Mouse (Mus musculus): ENCODE measurements around the gene Lsamp.

Lsamp gene

DNA sequence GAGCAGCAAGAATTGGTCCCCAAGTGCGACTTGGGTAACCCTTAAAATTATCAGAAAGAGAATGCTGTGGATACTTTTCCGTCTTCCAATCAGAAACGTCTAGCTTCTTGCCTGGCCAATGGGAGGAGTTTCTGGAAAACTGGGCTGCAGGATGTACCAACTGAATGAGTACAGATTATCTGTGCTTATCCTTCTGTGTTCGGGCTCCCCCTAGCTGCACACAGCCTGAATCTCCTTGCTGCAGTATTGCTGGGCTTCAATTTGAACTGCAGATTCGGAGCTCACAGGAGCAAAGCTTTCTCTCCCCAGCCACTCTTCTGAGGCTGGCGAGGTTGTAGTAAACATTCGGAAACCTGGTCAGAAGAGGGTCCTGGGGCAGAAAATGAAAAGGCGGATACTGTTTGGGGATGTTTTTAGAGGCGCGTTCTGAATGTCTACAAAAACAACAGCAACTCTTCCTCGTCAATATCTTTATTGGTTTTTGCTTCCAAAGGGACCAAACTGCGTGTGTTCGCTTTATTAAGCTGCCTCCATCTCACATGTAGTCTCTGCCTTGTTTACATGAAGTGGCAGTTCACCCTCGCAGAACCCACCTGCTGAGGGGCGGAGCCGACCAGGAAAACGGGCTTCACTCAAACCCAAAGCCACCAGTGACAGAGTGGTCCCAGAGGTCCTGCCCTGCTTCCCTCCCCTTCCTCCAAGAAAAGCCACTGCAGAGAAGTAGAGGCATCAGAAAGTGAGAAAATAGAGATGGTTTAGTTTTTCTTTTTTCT lies 984.1 kb downstream of the Lsamp start:
- peak; percentile 86 for DNase-seq

DNA sequence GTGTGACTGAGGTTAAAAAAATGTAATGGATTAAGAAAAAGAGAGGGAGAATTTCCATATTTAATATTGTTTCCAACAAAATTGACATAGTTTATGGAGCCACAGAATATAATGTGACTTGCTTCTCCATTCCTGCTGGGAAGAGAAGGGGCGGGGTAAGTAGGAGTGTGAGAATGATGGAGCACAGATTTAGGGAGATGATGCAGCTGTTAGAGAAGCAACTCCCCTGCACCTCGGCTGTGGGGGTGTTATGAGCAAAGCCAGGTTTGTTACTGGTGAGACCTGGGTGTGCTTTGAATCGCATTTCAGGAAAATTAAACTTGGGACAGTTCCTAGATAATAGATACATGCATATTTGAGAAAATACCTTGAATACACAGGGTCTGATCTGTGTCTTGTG lies 987.2 kb downstream of the Lsamp start:
- no peak for DNase-seq

DNA sequence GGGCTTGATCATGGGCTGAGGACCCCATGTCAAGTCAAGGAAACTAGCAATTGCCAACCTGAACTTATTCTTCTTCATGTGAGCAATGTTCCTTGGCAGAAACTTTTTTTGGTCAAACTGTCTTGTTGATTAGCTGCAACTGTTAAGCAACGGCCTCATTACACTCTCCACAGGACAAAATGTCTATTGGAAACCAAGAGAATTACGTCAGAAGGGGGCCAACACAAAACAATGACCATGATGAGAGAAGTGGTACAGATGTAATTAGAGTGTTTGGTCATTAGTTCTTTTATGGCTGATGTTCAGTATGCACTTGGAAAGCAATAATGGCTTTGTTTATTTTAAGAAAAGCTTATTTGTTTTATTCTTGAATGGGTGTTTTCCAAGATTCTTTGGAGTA lies 989.9 kb downstream of the Lsamp start:
- DNase-seq: no peak

DNA sequence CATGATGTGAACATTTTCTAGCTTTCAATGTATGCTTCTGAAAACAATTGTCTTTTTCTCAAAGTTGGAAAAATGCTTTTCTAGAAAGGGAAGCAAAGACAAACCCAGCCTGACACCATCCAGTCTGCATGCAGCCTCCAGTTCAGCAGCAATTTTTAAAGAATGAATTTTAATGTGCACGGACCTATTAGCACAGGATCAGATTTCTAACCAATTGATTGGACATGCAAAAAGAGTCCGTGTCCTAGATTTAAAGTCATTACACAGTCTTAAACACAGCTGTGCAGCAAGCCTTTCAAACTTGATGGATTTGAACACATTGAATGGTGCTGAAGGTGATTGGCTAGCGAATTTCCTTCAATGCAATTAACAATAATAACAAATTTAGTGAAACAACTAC lies 998.9 kb downstream of the Lsamp start:
- DNase-seq: no peak

DNA sequence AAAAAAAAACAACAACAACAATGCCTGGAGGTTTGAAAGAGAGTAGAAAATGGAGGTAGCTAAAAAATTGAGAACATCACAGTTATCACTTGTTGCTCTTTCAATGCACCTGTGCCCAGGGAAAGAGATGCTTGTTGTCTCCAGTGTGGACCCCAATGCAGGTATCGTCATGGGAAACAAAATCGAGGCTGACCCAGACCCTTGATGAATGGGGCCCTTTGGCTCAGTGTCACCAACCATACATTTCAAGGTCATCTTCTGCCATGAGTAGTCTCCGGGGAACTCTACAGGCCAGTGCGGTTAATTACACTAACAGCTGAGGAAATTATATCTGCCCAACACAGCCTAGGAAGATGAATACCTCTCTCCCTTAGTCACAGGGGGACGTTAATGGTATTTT lies 1023.4 kb downstream of the Lsamp start:
- DNase-seq: no peak

DNA sequence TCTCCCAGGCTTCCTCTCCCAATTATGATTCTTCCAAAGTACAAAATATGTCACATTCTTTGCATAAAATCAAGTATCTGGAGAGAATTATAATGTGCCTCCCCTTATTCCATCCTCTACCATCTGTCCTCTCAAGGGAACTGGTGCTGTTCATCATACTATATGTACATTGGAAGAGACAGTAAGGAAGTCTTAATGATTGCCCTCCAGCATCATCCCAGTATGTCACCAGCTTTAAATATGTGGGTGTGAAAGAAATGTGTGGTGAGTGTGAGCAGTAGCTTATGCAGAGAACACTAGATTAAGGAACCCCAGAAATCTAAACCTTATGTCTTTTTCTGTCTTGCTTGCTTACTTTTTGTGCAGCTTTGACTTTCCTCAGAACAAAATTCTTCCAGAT lies 1050.6 kb downstream of the Lsamp start:
- DNase-seq: no peak

DNA sequence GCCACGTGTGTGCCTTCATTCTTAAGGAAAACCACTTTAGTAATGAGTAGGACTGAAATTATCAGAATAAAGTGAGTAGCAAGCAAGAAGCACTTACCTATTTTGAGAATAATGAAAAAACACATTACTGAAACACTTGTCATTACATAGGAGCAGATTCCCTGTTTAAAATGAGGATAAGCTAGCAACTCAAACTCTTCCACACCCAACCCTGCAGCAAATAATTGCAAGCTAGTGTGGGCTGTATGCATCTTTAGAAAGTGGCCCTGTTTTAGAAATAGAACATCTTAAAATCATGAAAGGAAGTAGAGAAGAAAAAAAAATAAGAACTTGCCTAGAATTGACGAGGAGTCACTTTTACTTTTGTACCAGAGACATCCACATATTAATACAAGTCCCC lies 1057.5 kb downstream of the Lsamp start:
- no peak for DNase-seq

DNA sequence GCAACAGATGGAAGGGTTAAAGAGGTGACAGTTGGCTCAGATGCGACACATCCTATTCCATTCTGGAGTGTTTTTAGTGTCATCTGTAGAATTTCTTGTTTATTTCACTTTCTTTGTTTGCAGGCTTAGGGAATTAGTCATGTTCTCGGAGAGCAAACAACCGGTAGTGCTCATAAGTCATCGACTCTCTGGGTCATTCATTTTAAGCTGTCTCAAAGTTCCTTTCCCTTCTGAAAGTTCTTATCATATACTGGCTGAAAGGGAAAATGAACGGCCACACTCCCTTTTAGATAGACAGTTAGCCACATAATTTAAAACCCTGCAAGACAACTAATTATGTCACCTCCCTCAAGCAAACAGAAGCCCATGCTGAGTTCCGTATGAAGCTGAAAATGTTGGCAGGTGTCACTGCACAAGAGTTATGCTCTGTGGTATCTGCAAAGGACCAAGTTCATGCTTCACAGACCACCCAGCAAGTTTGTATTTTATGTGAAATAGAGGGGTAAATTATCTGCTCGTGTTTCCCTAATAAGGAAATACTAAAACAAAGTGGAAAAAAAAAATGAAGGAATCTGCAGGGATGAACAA lies 1079.2 kb downstream of the Lsamp start:
- DNase-seq: no peak

DNA sequence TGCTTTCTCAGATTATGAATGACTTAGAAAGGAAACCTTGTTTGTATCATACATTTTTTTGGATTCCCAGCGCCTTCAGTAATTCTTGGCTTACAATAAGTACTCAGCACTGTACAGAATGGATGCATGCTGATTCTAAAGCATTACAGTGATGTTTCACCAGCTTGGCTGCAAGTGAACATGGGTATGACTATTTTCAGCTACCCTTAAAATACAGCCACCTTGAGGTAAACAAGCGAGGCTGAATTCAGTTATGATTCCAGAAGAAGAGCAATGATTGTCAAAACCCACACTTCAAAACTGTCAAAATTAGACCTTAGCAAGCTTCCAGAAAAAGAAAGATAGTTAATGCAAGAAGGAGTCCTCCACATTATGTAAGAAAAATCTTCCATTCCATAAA lies 1089.3 kb downstream of the Lsamp start:
- no peak for DNase-seq

DNA sequence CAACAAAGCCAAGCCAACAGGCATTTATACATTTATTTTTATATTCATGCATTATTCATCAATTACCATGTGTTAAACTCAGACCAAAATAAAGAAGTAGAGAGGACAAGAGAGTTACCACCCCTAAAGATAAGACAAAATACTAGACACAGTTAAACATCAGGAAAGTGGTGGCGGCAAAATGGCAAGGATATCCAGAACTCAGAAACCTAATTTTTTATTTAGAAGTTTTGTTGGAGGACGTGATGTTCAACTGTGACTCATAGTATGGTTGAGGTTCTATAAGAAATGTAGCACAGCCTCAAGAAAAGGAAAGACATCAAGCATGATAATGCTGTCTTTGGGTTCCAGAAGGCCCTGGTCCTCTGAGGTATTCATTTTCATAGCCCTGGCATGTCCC lies 1104.5 kb downstream of the Lsamp start:
- DNase-seq: no peak

DNA sequence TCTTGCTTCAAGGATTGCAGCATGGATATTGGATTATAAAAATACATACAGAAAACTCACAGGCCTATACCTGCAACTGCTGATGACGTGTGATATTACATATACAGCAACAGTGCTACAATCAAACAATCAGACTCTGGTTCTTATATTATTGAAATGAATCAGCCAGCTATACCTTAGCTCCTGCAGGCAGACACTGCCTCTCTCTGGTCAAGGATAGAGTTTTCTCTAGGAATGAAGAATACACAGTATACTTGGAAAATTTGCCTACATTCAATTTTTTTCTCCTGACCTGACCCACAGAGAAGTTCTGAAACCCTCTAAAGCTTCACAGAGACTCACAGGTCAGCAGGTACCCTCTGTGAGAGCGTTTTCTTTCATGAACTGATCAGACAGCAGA lies 1105.9 kb downstream of the Lsamp start:
- no peak for DNase-seq

DNA sequence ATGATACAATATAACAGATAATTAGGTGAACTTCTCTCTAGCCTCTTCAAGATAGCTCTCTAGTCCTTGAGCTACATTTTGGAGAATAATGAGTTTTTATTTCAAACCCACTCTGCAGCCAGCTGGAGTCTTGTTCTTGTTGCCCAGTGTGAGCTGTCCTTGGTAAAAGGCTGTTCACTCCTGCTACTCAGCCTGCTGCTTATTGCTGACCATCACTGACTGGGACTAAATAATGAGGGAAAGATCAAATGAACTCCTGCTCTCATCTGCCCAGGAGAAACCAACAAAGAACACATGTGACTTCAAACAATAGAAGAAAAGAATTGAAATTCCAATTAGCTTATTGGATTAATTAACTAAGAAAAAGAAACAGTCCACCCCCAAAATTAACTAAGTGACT lies 1107.1 kb downstream of the Lsamp start:
- no peak for DNase-seq

DNA sequence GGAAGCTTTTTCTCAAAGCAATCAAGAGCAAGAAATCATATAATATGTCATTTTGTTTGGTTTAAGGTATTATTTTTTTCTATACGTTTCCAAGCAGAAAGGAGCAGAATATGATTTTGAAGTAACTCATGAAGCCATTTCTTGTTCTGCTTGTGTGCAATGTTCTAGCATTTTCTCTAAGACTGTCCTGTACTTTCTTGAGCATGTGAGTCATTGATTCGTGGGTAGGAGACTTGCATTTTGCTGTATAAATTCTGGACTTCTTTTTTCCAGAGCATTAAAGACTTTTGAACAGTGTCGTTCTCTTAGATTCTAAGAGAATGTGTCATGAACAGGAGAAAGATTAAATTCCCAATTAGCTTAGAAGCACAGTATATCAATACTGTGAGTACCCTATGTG lies 1118.6 kb downstream of the Lsamp start:
- no peak for DNase-seq

DNA sequence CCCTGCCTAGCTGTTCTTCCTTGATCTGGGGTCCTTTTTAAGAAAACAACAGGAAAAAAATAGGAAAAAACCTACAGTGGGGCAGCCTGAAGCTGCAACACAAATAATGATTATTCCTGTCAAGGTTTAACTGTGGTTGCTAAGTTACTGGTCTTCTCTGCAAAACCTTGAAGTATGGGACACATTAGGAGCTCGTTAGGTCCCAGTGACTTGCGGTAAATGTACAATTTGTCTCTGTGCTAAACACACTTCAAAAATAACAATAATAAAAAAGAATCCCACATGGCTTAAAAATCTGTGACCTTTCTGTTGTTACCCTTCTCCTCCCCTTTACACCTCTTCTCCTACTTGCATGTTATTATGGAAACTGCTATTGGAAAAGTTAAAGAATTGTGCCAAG lies 1140.2 kb downstream of the Lsamp start:
- DNase-seq: no peak

DNA sequence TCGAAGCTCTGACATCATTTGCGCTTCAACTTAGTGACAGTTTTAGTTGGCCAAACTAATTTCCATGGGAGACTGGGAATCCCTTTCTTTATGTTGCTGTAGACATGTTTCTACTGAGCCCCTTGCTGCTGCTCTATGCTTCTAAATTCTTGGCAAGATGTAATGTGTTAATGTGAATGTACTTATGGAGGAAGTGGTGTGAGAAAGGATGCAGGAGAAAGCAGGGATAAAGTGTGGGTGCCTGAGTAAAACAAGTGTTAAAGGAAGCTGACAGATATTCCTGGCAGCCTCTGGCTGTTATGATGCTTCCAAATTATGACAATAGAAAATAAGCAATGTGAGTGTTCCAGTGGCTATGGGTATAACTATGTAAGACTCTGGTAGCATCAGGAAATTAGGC lies 1140.9 kb downstream of the Lsamp start:
- DNase-seq: no peak

DNA sequence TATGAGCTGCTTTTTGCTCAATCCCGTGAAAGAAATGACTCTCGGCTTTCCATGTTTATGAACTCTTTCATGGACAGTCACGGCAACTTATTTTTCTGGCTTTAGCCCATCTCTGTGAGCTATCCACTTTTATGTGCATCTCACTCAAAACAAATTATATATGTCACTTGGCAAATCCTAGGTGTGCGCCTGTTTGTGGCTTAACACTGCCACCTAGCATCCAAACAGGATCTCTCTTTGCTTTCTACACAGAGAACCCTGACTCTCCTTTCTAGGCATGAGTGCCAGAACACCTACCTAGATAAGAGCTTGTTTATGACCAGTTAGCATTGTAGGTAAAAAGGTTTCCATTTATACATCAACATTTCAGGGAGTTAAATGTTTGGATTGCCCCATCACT lies 1146.9 kb downstream of the Lsamp start:
- peak; percentile 6 for DNase-seq

DNA sequence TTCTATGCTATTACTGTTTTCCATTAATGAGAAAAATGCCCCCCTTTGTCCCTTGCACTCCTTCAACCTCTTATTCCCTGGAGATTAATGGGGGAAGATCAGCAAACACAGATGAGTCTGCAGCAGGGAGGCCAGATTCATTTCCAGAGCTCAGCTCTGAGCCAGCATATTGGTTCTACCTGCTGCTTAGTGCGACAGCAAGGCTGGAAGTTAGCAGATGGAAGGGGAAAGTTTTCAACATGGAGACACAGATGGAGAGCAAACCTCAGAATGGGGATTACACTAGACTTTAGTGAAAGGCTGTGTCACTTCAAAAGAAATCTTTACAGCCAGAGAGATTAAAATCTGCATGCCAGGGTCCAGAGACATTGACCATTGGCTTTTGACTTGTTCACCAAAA lies 1188.7 kb downstream of the Lsamp start:
- DNase-seq: no peak

DNA sequence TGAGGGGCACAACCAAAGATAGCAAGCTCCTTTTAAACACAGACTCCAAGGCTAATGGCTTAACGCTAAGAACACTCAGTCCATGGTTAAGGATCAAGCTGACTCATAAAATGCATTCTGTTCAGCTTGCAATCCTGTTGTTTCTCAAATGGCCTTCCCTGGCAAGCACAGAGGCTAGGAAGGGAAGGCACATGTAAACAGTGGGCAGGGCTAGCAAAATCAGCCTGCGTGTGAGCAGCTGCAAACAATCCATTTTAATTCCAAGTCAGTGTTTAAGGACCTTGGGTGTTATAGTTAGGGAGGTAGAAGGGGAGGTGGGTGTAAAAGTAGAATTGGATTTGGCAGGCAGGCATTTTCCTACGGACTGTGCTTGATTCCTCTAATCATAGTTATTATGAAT lies 1195.4 kb downstream of the Lsamp start:
- DNase-seq: no peak

DNA sequence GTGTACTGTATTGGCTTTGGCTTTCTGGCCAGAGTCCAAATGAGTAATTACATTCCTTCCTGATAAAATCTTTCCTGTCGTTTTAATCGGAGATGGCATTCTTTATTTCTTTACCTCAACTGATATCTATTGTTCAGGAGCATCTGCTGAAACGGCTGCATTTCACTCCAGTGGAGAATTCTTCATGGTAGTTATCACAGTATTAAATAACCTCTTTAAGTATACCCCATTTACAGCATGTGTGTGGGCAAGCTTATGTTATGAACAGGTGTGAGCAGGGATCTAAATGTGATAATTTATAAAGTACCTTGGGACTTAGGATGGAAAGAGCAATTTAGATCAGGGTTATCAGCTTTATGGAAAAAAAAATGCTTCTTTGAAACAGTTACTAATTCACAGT lies 1196.7 kb downstream of the Lsamp start:
- DNase-seq: no peak

DNA sequence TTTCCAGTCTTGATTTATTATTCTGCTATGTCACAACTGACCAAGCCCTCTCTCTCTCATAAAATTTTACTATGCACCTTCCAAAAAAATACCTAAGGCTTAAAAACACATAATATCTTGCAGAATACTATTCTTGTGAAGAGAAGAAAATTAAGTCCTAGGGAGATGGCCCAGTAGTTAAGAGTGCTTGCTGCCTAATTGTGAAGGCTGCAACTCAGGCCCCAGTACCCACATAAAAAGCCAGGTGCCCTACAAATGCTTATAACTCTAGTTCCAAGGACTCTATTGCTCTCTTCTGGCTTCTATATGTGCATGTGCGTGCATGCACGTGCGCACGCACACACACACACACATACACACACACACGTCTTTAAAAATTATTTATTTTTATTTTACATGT lies 1225.9 kb downstream of the Lsamp start:
- no peak for DNase-seq

DNA sequence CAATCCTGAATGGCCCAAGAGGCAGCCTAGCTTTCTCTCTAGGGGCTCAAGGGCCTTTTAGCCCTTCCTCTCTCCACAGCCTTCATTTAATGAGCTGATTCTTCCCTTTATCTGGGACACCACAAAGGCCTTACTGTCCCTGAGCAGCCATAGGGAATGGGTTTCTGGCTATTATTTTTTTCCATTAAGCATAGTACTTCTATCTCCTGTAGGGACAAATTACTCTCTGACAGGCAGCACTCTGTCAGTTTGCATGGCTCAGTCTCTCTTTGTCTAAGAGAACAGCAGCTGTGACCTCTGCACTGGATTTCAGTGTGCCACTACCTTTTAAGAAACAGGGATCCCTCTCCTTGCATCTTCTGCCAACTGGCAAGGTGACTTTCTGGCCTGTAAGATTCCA lies 1251.7 kb downstream of the Lsamp start:
- no peak for DNase-seq

DNA sequence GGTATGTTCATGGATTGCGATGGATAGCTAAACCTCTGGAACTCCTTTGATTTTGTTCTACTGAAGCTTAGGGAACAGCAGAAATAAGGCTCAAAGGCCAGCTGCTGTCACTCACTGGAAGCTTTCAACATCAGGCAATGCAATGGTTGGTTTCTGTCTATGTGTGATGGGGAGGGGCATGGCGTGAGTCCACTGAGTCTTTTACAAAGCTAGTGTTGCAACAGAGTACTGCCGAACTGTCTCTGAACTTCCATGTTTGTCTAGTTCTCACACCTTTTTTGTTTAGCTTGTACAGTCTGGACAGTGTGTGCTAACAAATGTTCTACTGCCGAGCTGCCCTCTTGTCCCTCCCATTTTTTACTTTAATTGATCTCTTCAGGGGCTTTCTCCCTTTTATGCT lies 1258.7 kb downstream of the Lsamp start:
- DNase-seq: no peak

DNA sequence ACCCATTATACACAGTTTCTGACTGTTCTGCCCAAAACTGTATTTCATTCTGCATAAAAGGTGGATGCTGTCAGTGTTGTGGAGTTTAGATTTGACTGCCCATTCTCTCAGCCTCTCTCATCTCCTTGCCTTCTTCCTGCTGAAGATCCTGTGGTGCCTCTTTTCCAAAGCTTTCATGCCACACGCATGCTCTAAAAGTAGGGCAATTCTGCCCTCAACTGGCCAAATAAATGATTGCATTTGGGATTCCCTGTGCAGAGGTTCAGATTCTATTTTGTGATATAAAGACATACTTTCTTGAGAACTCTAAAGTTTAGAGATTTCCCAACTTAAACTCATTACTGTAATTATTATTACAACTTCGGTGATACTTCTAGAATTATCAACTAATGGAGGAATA lies 1260.5 kb downstream of the Lsamp start:
- peak; percentile 53 for DNase-seq

DNA sequence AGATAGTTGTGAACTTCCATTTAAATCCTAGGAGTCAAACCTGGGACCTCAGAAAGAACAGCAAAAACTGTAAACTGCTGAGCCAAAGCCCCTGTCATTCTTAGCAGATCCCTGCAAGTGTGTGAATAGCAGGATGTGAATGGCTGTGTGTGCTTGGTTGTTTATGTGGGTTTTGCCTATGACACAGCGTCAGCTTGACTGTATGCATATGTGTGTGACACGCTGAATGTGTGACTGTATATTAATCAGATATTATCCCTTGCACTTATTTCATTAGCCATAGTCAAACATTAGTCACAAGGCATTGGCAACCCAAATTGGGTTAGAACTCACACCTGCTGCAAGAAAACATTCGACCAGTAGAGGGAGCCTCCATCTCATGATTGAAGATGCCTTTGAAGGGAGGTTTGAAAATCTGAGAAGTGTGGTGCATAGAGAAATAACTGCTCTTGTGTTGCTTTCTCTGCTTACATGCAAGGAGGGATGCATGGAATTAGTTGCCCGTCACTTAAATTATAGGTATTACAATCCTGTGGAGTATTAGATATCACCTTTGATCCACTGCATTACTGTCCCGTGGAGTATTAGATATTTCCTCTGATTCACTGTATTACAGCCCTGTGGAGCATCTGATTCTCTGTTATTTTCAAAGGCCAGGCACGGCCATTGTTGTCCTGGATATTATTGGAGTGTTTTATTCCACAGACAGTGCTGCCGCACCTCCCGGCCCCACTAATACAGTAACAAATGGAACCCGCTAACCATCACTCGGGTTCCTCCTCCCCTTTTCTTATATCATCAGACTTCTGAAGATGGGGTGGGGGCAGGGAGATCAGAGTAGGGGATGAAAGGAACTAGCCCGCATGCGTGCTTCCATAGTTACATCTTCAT lies 1274.2 kb downstream of the Lsamp start:
- DNase-seq: peak; percentile 87
